Mouse (Mus musculus) stomach, embryonic 14.5 days (tissue): ENCODE results near the gene Eps15. TPM values are rescaled to one million over a fixed set of nuclear protein-coding genes. Genes with fewer than 3 reads are reported as not detected.

Experiments used
- ATAC-seq: fragments of 200-750 bp; cut with Nextera tagmentation; 2 replicates; pipeline ENCODE4 v1.8.0; 2017; ENCODE audit warnings: low read depth, moderate TSS enrichment; ENCODE audit not compliant: insufficient number of reproducible peaks, insufficient read depth, low FRiP score
- H3K27ac ChIP-seq: fragments of 300-500 bp; sonication (generic); 2 replicates; pipeline ENCODE4 v1.5.1; 2014; ENCODE audit warnings: mild to moderate bottlenecking, low read length, moderate library complexity, mixed read lengths
- H3K27me3 ChIP-seq: fragments of 300-500 bp; sonication (generic); 2 replicates; pipeline ENCODE4 v1.6.1; 2014; ENCODE audit warnings: low read length, control low read depth, mixed read lengths; ENCODE audit not compliant: control insufficient read depth, insufficient read depth
- H3K36me3 ChIP-seq: fragments of 300-500 bp; sonication (generic); 2 replicates; pipeline ENCODE4 v1.6.1; 2014; ENCODE audit warnings: mild to moderate bottlenecking, control low read depth, low read length, moderate library complexity, mixed read lengths; ENCODE audit not compliant: control insufficient read depth, insufficient read depth
- H3K4me1 ChIP-seq: fragments of 300-500 bp; sonication (generic); 2 replicates; pipeline ENCODE4 v1.6.1; 2014; ENCODE audit warnings: low read length, control low read depth, mixed read lengths; ENCODE audit not compliant: control insufficient read depth, insufficient read depth
- H3K4me2 ChIP-seq: fragments of 300-500 bp; sonication (generic); replicated peaks from 2 replicates; pipeline ENCODE4 v1.6.1; 2014; ENCODE audit warnings: low read depth, low read length, control low read depth
- H3K4me3 ChIP-seq: fragments of 300-500 bp; sonication (generic); 2 replicates; pipeline ENCODE4 v1.5.1; 2014; ENCODE audit warnings: low read depth, low read length, control low read depth
- H3K9ac ChIP-seq: fragments of 300-500 bp; sonication (generic); replicated peaks from 2 replicates; pipeline ENCODE4 v1.6.1; 2014; ENCODE audit warnings: low read depth, mild to moderate bottlenecking, control low read depth, low read length, moderate library complexity, mixed read lengths
- H3K9me3 ChIP-seq: fragments of 300-500 bp; sonication (generic); 2 replicates; pipeline ENCODE4 v1.6.1; 2016; ENCODE audit warnings: low read depth, low read length, control low read depth; ENCODE audit not compliant: control insufficient read depth
- WGBS: fragments of 180-500 bp; shearing (Covaris S2); extraction: QIAGEN DNeasy Blood & Tissue Kit; methylation state at CpG from one replicate; pipeline ENCODE4 v1.1.7; 2014; 5-methylcytosine and 5-hydroxymethylcytosine counted together
- polyA plus RNA-seq: library from polyadenylated mRNA; unstranded; fragments of >200 nt; fragmentation: Nextera tagmentation; extraction: Ambion mirVana; gene quantifications from 2 replicates; pipeline ENCODE4 v1.2.1, GENCODE M21; 2014

Gene Eps15
- polyA plus RNA-seq, 1 experiment from 2014 or later: 50.4 TPM

GRCm38 (mm10) chr4:109410681-109411376 lies 130.8 kb downstream of the Eps15 start:
- no peaks in the 10 kb centered on the region for H3K36me3 ChIP-seq
- 60% methylated on average over 9 of the region's 9 CpGs for WGBS
- H3K4me2 ChIP-seq: no peak overlapping the region
- H3K27me3 ChIP-seq: no peaks in the 10 kb centered on the region
- H3K4me3 ChIP-seq: no peak overlapping the region
- H3K27ac ChIP-seq: no peak overlapping the region
- H3K9me3 ChIP-seq: no peaks in the 10 kb centered on the region
- no peak overlapping the region for H3K9ac ChIP-seq
- H3K4me1 ChIP-seq: peaks cover 3% of the 10 kb centered on the region; the same call in 1 of the 2 replicates
- ATAC-seq: peak; percentile 36; the same call in 1 of the 2 replicates

GRCm38 (mm10) chr4:109411377-109411967 lies 131.4 kb downstream of the Eps15 start:
- Histone ChIP-seq H3K9ac (no peak overlapping the region), H3K27me3 (no peaks in the 10 kb centered on the region), H3K4me2 (no peak overlapping the region), H3K4me3 (no peak overlapping the region), H3K4me1 (no peaks in the 10 kb centered on the region), H3K27ac (no peak overlapping the region), H3K36me3 (no peaks in the 10 kb centered on the region), H3K9me3 (no peaks in the 10 kb centered on the region)
- no peak for ATAC-seq
- WGBS: 83% methylated on average over 6 of the region's 6 CpGs

GRCm38 (mm10) chr4:109412233-109412632 lies 132.2 kb downstream of the Eps15 start:
- 94% methylated on average over 5 of the region's 5 CpGs for WGBS
- Histone ChIP-seq H3K4me3 (no peak overlapping the region), H3K9ac (no peak overlapping the region), H3K27me3 (no peaks in the 10 kb centered on the region), H3K36me3 (no peaks in the 10 kb centered on the region), H3K27ac (no peak overlapping the region), H3K4me2 (no peak overlapping the region), H3K4me1 (no peaks in the 10 kb centered on the region), H3K9me3 (no peaks in the 10 kb centered on the region)
- no peak for ATAC-seq

GRCm38 (mm10) chr4:109417998-109418397 lies 137.9 kb downstream of the Eps15 start:
- WGBS: 70% methylated on average over 1 of the region's 1 CpGs

GRCm38 (mm10) chr4:109419017-109419416 lies 138.9 kb downstream of the Eps15 start:
- Histone ChIP-seq H3K27ac (no peak overlapping the region), H3K4me1 (no peaks in the 10 kb centered on the region), H3K27me3 (no peaks in the 10 kb centered on the region), H3K9me3 (no peaks in the 10 kb centered on the region), H3K9ac (no peak overlapping the region), H3K4me2 (no peak overlapping the region), H3K4me3 (no peak overlapping the region), H3K36me3 (no peaks in the 10 kb centered on the region)
- 38% methylated on average over 3 of the region's 3 CpGs for WGBS
- no peak for ATAC-seq

More at GRCm38 (mm10) chr4:109417998-109418397, 137.9 kb downstream of the Eps15 start:
- Histone ChIP-seq H3K27ac (no peak overlapping the region), H3K9me3 (no peaks in the 10 kb centered on the region), H3K4me3 (no peak overlapping the region), H3K36me3 (no peaks in the 10 kb centered on the region), H3K9ac (no peak overlapping the region), H3K4me2 (no peak overlapping the region), H3K4me1 (no peaks in the 10 kb centered on the region), H3K27me3 (no peaks in the 10 kb centered on the region)
- no peak for ATAC-seq

- Histone ChIP-seq H3K36me3 (no peaks in the 10 kb centered on the region), H3K4me1 (no peaks in the 10 kb centered on the region), H3K4me2 (no peak overlapping the region), H3K4me3 (no peak overlapping the region), H3K9me3 (no peaks in the 10 kb centered on the region), H3K27ac (no peak overlapping the region), H3K27me3 (no peaks in the 10 kb centered on the region), H3K9ac (no peak overlapping the region)
- 85% methylated on average over 4 of the region's 4 CpGs for WGBS
- ATAC-seq: no peak
These were observed 139.5 kb downstream of the Eps15 start for GRCm38 (mm10) chr4:109419563-109419962.

GRCm38 (mm10) chr4:109420138-109420795 lies 140.2 kb downstream of the Eps15 start:
- Histone ChIP-seq H3K4me2 (no peak overlapping the region), H3K4me3 (no peak overlapping the region), H3K27ac (no peak overlapping the region), H3K27me3 (no peaks in the 10 kb centered on the region), H3K4me1 (no peaks in the 10 kb centered on the region), H3K9me3 (no peaks in the 10 kb centered on the region), H3K36me3 (no peaks in the 10 kb centered on the region), H3K9ac (no peak overlapping the region)
- 65% methylated on average over 8 of the region's 8 CpGs for WGBS
- peak; percentile 43; the same call in 1 of the 2 replicates for ATAC-seq

- WGBS: 83% methylated on average over 7 of the region's 7 CpGs
- H3K9me3 ChIP-seq: no peaks in the 10 kb centered on the region
- no peaks in the 10 kb centered on the region for H3K27me3 ChIP-seq
- H3K4me2 ChIP-seq: no peak overlapping the region
- H3K4me3 ChIP-seq: no peak overlapping the region
- H3K36me3 ChIP-seq: no peaks in the 10 kb centered on the region
- ATAC-seq: no peak
- no peaks in the 10 kb centered on the region for H3K4me1 ChIP-seq
- H3K27ac ChIP-seq: no peak overlapping the region
- H3K9ac ChIP-seq: no peak overlapping the region
These were observed 141.5 kb downstream of the Eps15 start for GRCm38 (mm10) chr4:109421608-109422007.
